Mouse (Mus musculus): ENCODE measurements around the gene 4930412O13Rik. TPM values are rescaled to one million over a fixed set of nuclear protein-coding genes. Genes with fewer than 3 reads are reported as not detected.
A peak's percentile ranks its signal among the peaks of the same experiment; 100 is the strongest.

The 4930412O13Rik gene
- not detected in 2 replicates for polyA plus RNA-seq (2015; fragmentation: Nextera tagmentation; extraction: Ambion mirVana)

GRCm38 (mm10) chr2:9881051-9881591 is at the start of gene 4930412O13Rik:
Gene 4930412O13Rik (plus strand): TSS chr2:9881252.
- Histone ChIP-seq H3K4me3 (ENCODE audit: low read length) (peak within 1 kb of the TSS; percentile 40), H3K27me3 (ENCODE audit: control insufficient read depth, insufficient read depth, low read depth, low read length) (peaks cover 67% of the 10 kb centered on the region), H3K9ac (ENCODE audit: low read length) (peak within 1 kb of the TSS; percentile 28; the same call in 1 of the 2 replicates), H3K4me2 (ENCODE audit: low read depth, low read length) (peak within 1 kb of the TSS; percentile 56), H3K9me3 (ENCODE audit: control insufficient read depth, low read length) (no peaks in the 10 kb centered on the region), H3K36me3 (ENCODE audit: control insufficient read depth, insufficient read depth, low read length) (no peaks in the 10 kb centered on the region), H3K4me1 (replicated peaks; ENCODE audit: control insufficient read depth, insufficient read depth, low read length) (peaks cover 26% of the 10 kb centered on the region), H3K27ac (ENCODE audit: low read length) (no peak within 1 kb of the TSS)
- ATAC-seq (ENCODE audit: low read depth) = no peak
- 1% methylated on average over 33 of the region's 35 CpGs for WGBS

- no peak for ATAC-seq (ENCODE audit: low read depth)
- no peak overlapping the region for H3K4me2 ChIP-seq (ENCODE audit: low read depth, low read length)
- H3K4me1 ChIP-seq (replicated peaks; ENCODE audit: control insufficient read depth, insufficient read depth, low read length) = no peaks in the 10 kb centered on the region
- H3K4me3 ChIP-seq (ENCODE audit: low read length) = no peak overlapping the region
- no peaks in the 10 kb centered on the region for H3K27me3 ChIP-seq (ENCODE audit: control insufficient read depth, insufficient read depth, low read depth, low read length)
- H3K9me3 ChIP-seq (ENCODE audit: control insufficient read depth, low read length) = no peaks in the 10 kb centered on the region
- no peak overlapping the region for H3K9ac ChIP-seq (ENCODE audit: low read length)
- H3K36me3 ChIP-seq (ENCODE audit: control insufficient read depth, insufficient read depth, low read length) = no peaks in the 10 kb centered on the region
- WGBS = 63% methylated on average over 7 of the region's 7 CpGs
- H3K27ac ChIP-seq (ENCODE audit: low read length) = no peak overlapping the region
Observed at GRCm38 (mm10) chr2:9833712-9834111, 47.3 kb upstream of the 4930412O13Rik start.

- Histone ChIP-seq H3K9me3 (ENCODE audit: control insufficient read depth, low read length) (no peaks in the 10 kb centered on the region), H3K27me3 (ENCODE audit: control insufficient read depth, insufficient read depth, low read depth, low read length) (no peaks in the 10 kb centered on the region), H3K9ac (ENCODE audit: low read length) (no peak overlapping the region), H3K4me1 (replicated peaks; ENCODE audit: control insufficient read depth, insufficient read depth, low read length) (no peaks in the 10 kb centered on the region), H3K27ac (ENCODE audit: low read length) (no peak overlapping the region), H3K4me2 (ENCODE audit: low read depth, low read length) (no peak overlapping the region), H3K36me3 (ENCODE audit: control insufficient read depth, insufficient read depth, low read length) (no peaks in the 10 kb centered on the region), H3K4me3 (ENCODE audit: low read length) (no peak overlapping the region)
- whole genome bisulfite sequencing = 51% methylated on average over 7 of the region's 7 CpGs
- no peak for ATAC-seq (ENCODE audit: low read depth)
Observed at GRCm38 (mm10) chr2:9835195-9835594, 45.9 kb upstream of the 4930412O13Rik start.

GRCm38 (mm10) chr2:9852851-9853576 is 28.0 kb upstream of the 4930412O13Rik start:
- Histone ChIP-seq H3K4me2 (ENCODE audit: low read depth, low read length) (no peak overlapping the region), H3K36me3 (ENCODE audit: control insufficient read depth, insufficient read depth, low read length) (no peaks in the 10 kb centered on the region), H3K27me3 (ENCODE audit: control insufficient read depth, insufficient read depth, low read depth, low read length) (no peaks in the 10 kb centered on the region), H3K4me3 (ENCODE audit: low read length) (no peak overlapping the region), H3K27ac (ENCODE audit: low read length) (no peak overlapping the region), H3K4me1 (replicated peaks; ENCODE audit: control insufficient read depth, insufficient read depth, low read length) (no peaks in the 10 kb centered on the region), H3K9ac (ENCODE audit: low read length) (no peak overlapping the region), H3K9me3 (ENCODE audit: control insufficient read depth, low read length) (no peaks in the 10 kb centered on the region)
- peak; percentile 69 for ATAC-seq (ENCODE audit: low read depth)
- WGBS = 39% methylated on average over 13 of the region's 13 CpGs

- no peak overlapping the region for H3K4me3 ChIP-seq (ENCODE audit: low read length)
- no peak overlapping the region for H3K9ac ChIP-seq (ENCODE audit: low read length)
- no peaks in the 10 kb centered on the region for H3K36me3 ChIP-seq (ENCODE audit: control insufficient read depth, insufficient read depth, low read length)
- no peaks in the 10 kb centered on the region for H3K9me3 ChIP-seq (ENCODE audit: control insufficient read depth, low read length)
- no peak for ATAC-seq (ENCODE audit: low read depth)
- no peaks in the 10 kb centered on the region for H3K4me1 ChIP-seq (replicated peaks; ENCODE audit: control insufficient read depth, insufficient read depth, low read length)
- no peak overlapping the region for H3K27ac ChIP-seq (ENCODE audit: low read length)
- WGBS = 46% methylated on average over 4 of the region's 4 CpGs
- no peak overlapping the region for H3K4me2 ChIP-seq (ENCODE audit: low read depth, low read length)
- no peaks in the 10 kb centered on the region for H3K27me3 ChIP-seq (ENCODE audit: control insufficient read depth, insufficient read depth, low read depth, low read length)
Observed at GRCm38 (mm10) chr2:9855861-9856260, 25.2 kb upstream of the 4930412O13Rik start.

GRCm38 (mm10) chr2:9860698-9861097 is 20.4 kb upstream of the 4930412O13Rik start:
- H3K9ac ChIP-seq (ENCODE audit: low read length) = no peak overlapping the region
- no peaks in the 10 kb centered on the region for H3K9me3 ChIP-seq (ENCODE audit: control insufficient read depth, low read length)
- no peaks in the 10 kb centered on the region for H3K27me3 ChIP-seq (ENCODE audit: control insufficient read depth, insufficient read depth, low read depth, low read length)
- H3K4me2 ChIP-seq (ENCODE audit: low read depth, low read length) = no peak overlapping the region
- H3K4me3 ChIP-seq (ENCODE audit: low read length) = no peak overlapping the region
- H3K36me3 ChIP-seq (ENCODE audit: control insufficient read depth, insufficient read depth, low read length) = no peaks in the 10 kb centered on the region
- H3K4me1 ChIP-seq (replicated peaks; ENCODE audit: control insufficient read depth, insufficient read depth, low read length) = no peaks in the 10 kb centered on the region
- 67% methylated on average over 5 of the region's 5 CpGs for WGBS
- no peak for ATAC-seq (ENCODE audit: low read depth)
- no peak overlapping the region for H3K27ac ChIP-seq (ENCODE audit: low read length)

GRCm38 (mm10) chr2:9867092-9867825 is 13.8 kb upstream of the 4930412O13Rik start:
- Histone ChIP-seq H3K27ac (ENCODE audit: low read length) (no peak overlapping the region), H3K4me1 (replicated peaks; ENCODE audit: control insufficient read depth, insufficient read depth, low read length) (no peaks in the 10 kb centered on the region), H3K9ac (ENCODE audit: low read length) (no peak overlapping the region), H3K4me2 (ENCODE audit: low read depth, low read length) (no peak overlapping the region), H3K36me3 (ENCODE audit: control insufficient read depth, insufficient read depth, low read length) (no peaks in the 10 kb centered on the region), H3K27me3 (ENCODE audit: control insufficient read depth, insufficient read depth, low read depth, low read length) (peaks cover under 1% of the 10 kb centered on the region), H3K9me3 (ENCODE audit: control insufficient read depth, low read length) (no peaks in the 10 kb centered on the region), H3K4me3 (ENCODE audit: low read length) (no peak overlapping the region)
- 48% methylated on average over 12 of the region's 12 CpGs for WGBS
- peak; percentile 26; the same call in 1 of the 2 replicates for ATAC-seq (ENCODE audit: low read depth)

- H3K4me2 ChIP-seq (ENCODE audit: low read depth, low read length) = no peak overlapping the region
- H3K4me1 ChIP-seq (replicated peaks; ENCODE audit: control insufficient read depth, insufficient read depth, low read length) = no peaks in the 10 kb centered on the region
- no peak overlapping the region for H3K27ac ChIP-seq (ENCODE audit: low read length)
- H3K9ac ChIP-seq (ENCODE audit: low read length) = no peak overlapping the region
- no peaks in the 10 kb centered on the region for H3K9me3 ChIP-seq (ENCODE audit: control insufficient read depth, low read length)
- peaks cover 39% of the 10 kb centered on the region for H3K27me3 ChIP-seq (ENCODE audit: control insufficient read depth, insufficient read depth, low read depth, low read length)
- no peaks in the 10 kb centered on the region for H3K36me3 ChIP-seq (ENCODE audit: control insufficient read depth, insufficient read depth, low read length)
- 42% methylated on average over 4 of the region's 4 CpGs for WGBS
- no peak for ATAC-seq (ENCODE audit: low read depth)
- no peak overlapping the region for H3K4me3 ChIP-seq (ENCODE audit: low read length)
Observed at GRCm38 (mm10) chr2:9871141-9871716, 9.8 kb upstream of the 4930412O13Rik start.

- no peak for ATAC-seq (ENCODE audit: low read depth)
- Histone ChIP-seq H3K4me3 (ENCODE audit: low read length) (no peak overlapping the region), H3K27me3 (ENCODE audit: control insufficient read depth, insufficient read depth, low read depth, low read length) (peaks cover 43% of the 10 kb centered on the region), H3K4me1 (replicated peaks; ENCODE audit: control insufficient read depth, insufficient read depth, low read length) (no peaks in the 10 kb centered on the region), H3K9me3 (ENCODE audit: control insufficient read depth, low read length) (no peaks in the 10 kb centered on the region), H3K9ac (ENCODE audit: low read length) (no peak overlapping the region), H3K36me3 (ENCODE audit: control insufficient read depth, insufficient read depth, low read length) (no peaks in the 10 kb centered on the region), H3K27ac (ENCODE audit: low read length) (no peak overlapping the region), H3K4me2 (ENCODE audit: low read depth, low read length) (no peak overlapping the region)
- 53% methylated on average over 6 of the region's 6 CpGs for WGBS
Observed at GRCm38 (mm10) chr2:9871798-9872197, 9.3 kb upstream of the 4930412O13Rik start.
